Mouse (Mus musculus) limb, embryonic 14.5 days (tissue): ENCODE results near the gene Mre11a. TPM values are rescaled to one million over a fixed set of nuclear protein-coding genes. Genes with fewer than 3 reads are reported as not detected.

ENCODE experiments used
- ATAC-seq: fragments of 200-750 bp; cut with Nextera tagmentation; 2 replicates; pipeline ENCODE4 v1.8.0; 2017; ENCODE audit warnings: low read depth, moderate number of reproducible peaks, moderate TSS enrichment; ENCODE audit not compliant: low FRiP score
- DNase-seq: peaks from one replicate; pipeline ENCODE4 v3.0.0-alpha.2; 2015; ENCODE audit warnings: low spot score
- H3K27ac ChIP-seq: fragments of 300-500 bp; sonication (generic); replicated peaks from 2 replicates; pipeline ENCODE4 v1.5.1; 2014; ENCODE audit warnings: low read depth, mild to moderate bottlenecking, low read length, moderate library complexity, mixed read lengths
- H3K27me3 ChIP-seq: fragments of 300-500 bp; sonication (generic); 2 replicates; pipeline ENCODE4 v1.6.1; 2014; ENCODE audit warnings: low read length, mixed read lengths; ENCODE audit not compliant: control insufficient read depth, insufficient read depth
- H3K36me3 ChIP-seq: fragments of 300-500 bp; sonication (generic); 2 replicates; pipeline ENCODE4 v1.6.1; 2014; ENCODE audit warnings: mild to moderate bottlenecking, low read length, moderate library complexity, mixed read lengths; ENCODE audit not compliant: control insufficient read depth, insufficient read depth
- H3K4me1 ChIP-seq: fragments of 300-500 bp; sonication (generic); 2 replicates; pipeline ENCODE4 v1.6.1; 2014; ENCODE audit warnings: antibody characterized with exemption, low read length, mixed read lengths; ENCODE audit not compliant: control insufficient read depth, insufficient read depth
- H3K4me2 ChIP-seq: fragments of 300-500 bp; sonication (generic); replicated peaks from 2 replicates; pipeline ENCODE4 v1.6.1; 2014; ENCODE audit warnings: low read depth, mild to moderate bottlenecking, low read length, moderate library complexity; ENCODE audit not compliant: severe bottlenecking
- H3K4me3 ChIP-seq: fragments of 300-500 bp; sonication (generic); replicated peaks from 2 replicates; pipeline ENCODE4 v1.5.1; 2014; ENCODE audit warnings: low read length
- H3K9ac ChIP-seq: fragments of 300-500 bp; sonication (generic); 2 replicates; pipeline ENCODE4 v1.6.1; 2014; ENCODE audit warnings: mild to moderate bottlenecking, low read depth, low read length, moderate library complexity; ENCODE audit not compliant: severe bottlenecking
- H3K9me3 ChIP-seq: fragments of 300-500 bp; sonication (generic); 2 replicates; pipeline ENCODE4 v1.6.1; 2016; ENCODE audit warnings: low read length; ENCODE audit not compliant: control insufficient read depth
- POLR2A ChIP-seq: fragments of 200-500 bp; IDR thresholded peaks from 2 replicates; pipeline ENCODE4 v1.8.0; 2012; ENCODE audit warnings: inconsistent platforms, mild to moderate bottlenecking, moderate library complexity, borderline replicate concordance; ENCODE audit not compliant: insufficient read depth, insufficient read length; ENCODE audit errors: extremely low read depth
- WGBS: fragments of 180-500 bp; shearing (Covaris S2); extraction: QIAGEN DNeasy Blood & Tissue Kit; methylation state at CpG from one replicate; pipeline ENCODE4 v1.1.7; 2014; 5-methylcytosine and 5-hydroxymethylcytosine counted together
- polyA plus RNA-seq, 2 experiments: library from polyadenylated mRNA; depleted of rRNA in 1 of 2; stranded (reverse) in 1 of 2; unstranded in 1 of 2; fragments of >200 nt; fragmentation: Nextera tagmentation in 1 of 2; extraction: Ambion mirVana in 1 of 2; gene quantifications; 2 replicates each; pipeline versions ENCODE4 v1.2.1 to v1.2.3; 2012 to 2014

Mre11a gene
- polyA plus RNA-seq, 2 experiments = 16.6 to 25.3 TPM

DNA sequence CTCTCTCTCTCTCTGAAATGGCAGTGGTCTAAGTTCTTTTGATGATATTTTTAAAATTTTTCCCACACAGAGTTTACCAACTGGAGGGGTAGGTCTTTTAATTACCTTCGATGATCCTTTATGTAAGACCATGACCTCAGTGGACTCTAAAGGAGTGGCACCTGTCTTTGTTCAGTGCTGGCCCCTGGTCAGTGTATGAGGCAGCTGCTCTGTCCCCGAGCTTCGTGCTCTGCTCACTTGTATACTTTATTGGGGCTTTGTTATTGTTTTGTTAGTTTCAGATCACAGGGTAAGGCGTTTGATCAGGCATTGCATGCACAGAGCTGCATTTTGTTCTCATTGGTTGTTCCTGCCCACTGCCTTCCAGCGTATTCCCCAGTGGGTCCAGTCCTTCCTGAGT is 55.5 kb downstream of the Mre11a start:
- Histone ChIP-seq H3K36me3 (peaks cover 13% of the 10 kb centered on the region), H3K27me3 (peaks cover 11% of the 10 kb centered on the region; the same call in 1 of the 2 replicates), H3K4me1 (peaks cover 19% of the 10 kb centered on the region), H3K4me3 (no peak overlapping the region), H3K27ac (0 out of 2 replicates have a peak overlapping the region, but pooled peaks have one; percentile 33), H3K9me3 (no peaks in the 10 kb centered on the region), H3K4me2 (no peak overlapping the region), H3K9ac (no peak overlapping the region)
- DNase-seq = no peak
- TF ChIP-seq POLR2A = no peak
- 47% methylated on average over 5 of the region's 5 CpGs for WGBS
- no peak for ATAC-seq

DNA sequence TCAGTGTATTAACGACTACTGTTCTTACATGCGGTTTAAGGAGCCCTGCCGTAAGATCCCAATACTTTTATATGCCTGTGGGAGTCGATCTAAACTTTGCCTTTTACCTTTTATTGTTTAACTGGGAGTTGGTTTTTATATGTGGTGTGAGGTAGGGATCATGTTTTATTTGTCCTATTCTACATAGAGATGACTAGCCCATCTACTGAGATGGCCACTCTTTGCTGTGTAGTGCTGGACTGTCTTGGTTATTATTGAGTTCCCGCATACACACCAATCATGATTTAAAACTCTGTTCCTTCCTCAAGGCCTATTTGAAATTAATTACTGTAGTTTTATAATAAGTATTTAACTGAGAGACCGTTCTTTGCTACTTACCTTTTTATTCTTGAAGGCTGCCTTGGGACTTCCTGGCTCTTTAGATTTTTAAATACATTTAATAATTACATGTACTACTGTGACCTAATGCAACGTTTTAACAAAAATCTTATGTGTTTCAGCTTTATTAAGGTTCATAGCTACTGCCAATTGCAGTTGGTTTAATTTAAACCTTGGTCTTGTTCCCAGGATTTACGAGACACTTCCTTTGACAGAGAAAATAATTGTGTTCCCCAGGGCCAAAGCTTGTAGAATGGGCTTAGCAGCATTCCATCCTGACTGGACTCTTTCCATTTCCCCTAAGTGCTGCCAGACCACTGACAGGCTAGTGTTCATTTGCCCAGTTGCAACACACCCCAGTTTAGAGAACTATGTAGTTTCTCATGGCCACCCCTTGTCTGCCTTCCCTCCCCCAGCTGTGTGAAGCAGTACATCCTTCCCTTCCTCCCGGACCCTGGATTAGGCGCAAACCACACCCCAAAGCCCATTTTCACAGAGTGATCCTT is 57.7 kb downstream of the Mre11a start:
- WGBS = 16% methylated on average over 10 of the region's 10 CpGs
- H3K27me3 ChIP-seq = peaks cover 11% of the 10 kb centered on the region; the same call in 1 of the 2 replicates
- H3K4me1 ChIP-seq = peaks cover 19% of the 10 kb centered on the region
- H3K36me3 ChIP-seq = no peaks in the 10 kb centered on the region
- ATAC-seq = peak; percentile 76
- TF ChIP-seq POLR2A = no peak
- H3K9ac ChIP-seq = no peak overlapping the region
- H3K4me3 ChIP-seq = no peak overlapping the region
- DNase-seq = peak; percentile 81
- H3K9me3 ChIP-seq = no peaks in the 10 kb centered on the region
- no peak overlapping the region for H3K4me2 ChIP-seq
- H3K27ac ChIP-seq = no peak overlapping the region

DNA sequence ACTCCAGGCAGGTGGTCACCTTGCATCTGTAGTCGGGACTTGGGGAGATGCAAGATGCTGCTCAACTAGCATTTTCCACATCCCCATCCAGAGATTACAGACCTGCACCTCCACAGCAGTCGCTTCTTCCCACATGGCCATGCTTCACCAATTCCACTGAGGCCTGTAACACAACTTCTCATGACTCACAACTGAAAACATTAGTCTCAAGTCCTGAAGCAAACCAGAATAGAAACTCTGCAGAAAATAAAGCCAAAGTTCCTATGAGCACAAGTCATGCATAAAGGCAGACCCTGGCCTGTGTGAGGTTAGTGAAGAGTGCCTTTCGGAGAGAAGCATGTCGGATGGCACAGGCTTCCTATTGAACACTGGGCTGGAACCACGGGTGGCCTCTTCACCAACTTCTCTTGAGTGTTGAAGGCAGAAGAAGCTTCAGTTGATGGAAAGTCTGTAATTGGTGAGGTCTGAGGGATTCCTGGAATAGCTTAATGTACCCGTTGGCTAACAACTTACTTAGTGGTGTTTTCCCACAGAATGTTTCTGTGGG is 58.9 kb downstream of the Mre11a start:
- DNase-seq (no peak), ATAC-seq (no peak)
- Histone ChIP-seq H3K27me3 (peaks cover 11% of the 10 kb centered on the region; the same call in 1 of the 2 replicates), H3K4me2 (no peak overlapping the region), H3K4me3 (no peak overlapping the region), H3K9me3 (no peaks in the 10 kb centered on the region), H3K27ac (no peak overlapping the region), H3K36me3 (no peaks in the 10 kb centered on the region), H3K4me1 (peaks cover 19% of the 10 kb centered on the region), H3K9ac (no peak overlapping the region)
- 90% methylated on average over 6 of the region's 6 CpGs for WGBS
- no peak for TF ChIP-seq POLR2A

DNA sequence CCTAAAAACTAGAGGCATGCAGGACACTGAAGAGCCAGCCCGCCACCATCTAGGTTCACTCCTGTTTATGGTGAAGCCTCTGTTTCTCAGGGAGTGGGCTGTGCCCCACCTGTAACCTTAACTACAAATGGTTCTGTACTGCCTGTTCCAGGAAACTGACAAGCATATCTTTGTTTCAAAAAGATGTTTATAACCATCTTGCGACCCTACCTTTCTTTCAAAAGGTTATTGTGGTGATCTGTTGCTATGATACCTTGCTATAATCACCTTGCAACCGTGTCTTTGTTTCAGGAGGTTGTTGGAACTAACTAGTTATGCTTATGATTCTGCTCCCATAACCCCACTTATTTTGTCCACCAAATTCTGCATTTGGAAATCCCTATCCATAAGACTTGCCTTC is 59.4 kb downstream of the Mre11a start:
- Histone ChIP-seq H3K27ac (no peak overlapping the region), H3K9ac (no peak overlapping the region), H3K36me3 (no peaks in the 10 kb centered on the region), H3K4me1 (peaks cover 19% of the 10 kb centered on the region), H3K27me3 (peaks cover 16% of the 10 kb centered on the region; the same call in 1 of the 2 replicates), H3K4me3 (no peak overlapping the region), H3K9me3 (no peaks in the 10 kb centered on the region), H3K4me2 (no peak overlapping the region)
- DNase-seq (no peak), ATAC-seq (no peak)
- WGBS = 94% methylated on average over 3 of the region's 3 CpGs
- TF ChIP-seq POLR2A = no peak

DNA sequence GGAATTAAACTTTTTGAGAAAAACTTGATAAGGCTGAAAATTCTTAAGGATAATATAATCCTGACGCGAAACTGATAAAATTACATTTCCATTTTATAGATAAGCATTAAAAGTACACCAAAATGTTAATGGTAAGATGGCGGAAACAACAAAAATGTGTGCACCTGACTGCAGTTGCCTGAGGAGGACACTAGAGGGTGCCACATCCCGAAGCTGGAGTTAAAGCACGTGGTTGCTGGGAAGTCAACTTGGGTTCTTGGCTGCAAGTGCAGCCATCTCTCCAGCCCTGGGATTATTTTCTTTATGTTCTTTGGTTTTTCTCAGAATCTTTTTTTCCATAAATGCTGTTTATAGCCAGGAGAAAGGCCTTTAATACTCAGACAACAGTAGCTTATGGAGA is 62.0 kb downstream of the Mre11a start:
- H3K9me3 ChIP-seq = no peaks in the 10 kb centered on the region
- 0 out of 2 replicates have a peak, but pooled peaks cover 6% of the 10 kb centered on the region for H3K27me3 ChIP-seq
- H3K4me3 ChIP-seq = no peak overlapping the region
- no peak for ATAC-seq
- 42% methylated on average over 5 of the region's 5 CpGs for WGBS
- H3K9ac ChIP-seq = no peak overlapping the region
- H3K27ac ChIP-seq = no peak overlapping the region
- no peak overlapping the region for H3K4me2 ChIP-seq
- DNase-seq = no peak
- TF ChIP-seq POLR2A = no peak
- H3K4me1 ChIP-seq = peaks cover 7% of the 10 kb centered on the region
- no peaks in the 10 kb centered on the region for H3K36me3 ChIP-seq
